ENCODE assay signal across 9 mouse cellular contexts in the genomic region with DNA sequence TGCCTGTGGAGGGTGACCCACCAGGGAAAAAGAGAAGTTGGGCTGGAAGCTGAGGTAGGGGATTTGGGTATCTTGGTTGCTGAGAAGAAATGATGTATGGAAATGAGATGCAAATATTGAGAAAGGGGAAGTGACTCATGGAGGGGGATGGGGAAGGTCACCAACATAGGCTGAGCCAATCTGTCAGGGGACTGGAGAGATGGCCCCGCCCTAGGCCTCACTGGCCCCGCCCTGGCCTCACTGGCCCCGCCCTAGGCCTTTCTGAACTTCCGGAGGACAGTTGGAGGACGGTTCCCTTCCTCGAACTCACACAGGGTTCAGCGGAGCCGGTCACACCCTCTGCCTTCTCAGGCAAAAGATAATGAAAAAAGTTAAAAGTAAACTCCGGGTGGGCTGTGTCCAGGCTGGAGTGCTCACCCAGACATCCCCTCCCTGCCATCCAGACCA. TPM values are rescaled to one million over a fixed set of nuclear protein-coding genes. Genes with fewer than 3 reads are reported as not detected.
DNase-seq lines count a peak whose midpoint lies in the region; TF ChIP-seq lines count a peak whose summit lies in the region.
"Had no signal": no experiment of that assay in that cellular context is flagged by ENCODE, and none has a peak within 500 bp of the region (broad histone marks: within the 10 kb centered on the region; RNA-seq: fewer than 3 reads in every experiment).

No protein-coding gene starts in this region.

- H3K4me1 ChIP-seq in thymus, adult 2 months (replicated peaks; ENCODE audit: control insufficient read depth, insufficient read depth, low read length), result peaks cover 8% of the 10 kb centered on the region

- no peak for TF ChIP-seq CTCF in thymus, adult 2 months (IDR thresholded peaks at IDR 0.05; ENCODE audit: borderline replicate concordance, control insufficient read depth, extremely low read depth, insufficient read depth, low read length, poor library complexity)

- no peaks in the 10 kb centered on the region for H3K36me3 ChIP-seq in thymus, adult 2 months (ENCODE audit: control insufficient read depth, insufficient read depth, low read length)
- peaks cover 10% of the 10 kb centered on the region; the same call in 1 of the 2 replicates for H3K36me3 ChIP-seq in macrophage (ENCODE audit: inconsistent target)

- H3K4me3 ChIP-seq in thymus, adult 2 months (ENCODE audit: control insufficient read depth, insufficient read depth, low read length), result no peak overlapping the region
- H3K4me3 ChIP-seq in macrophage (ENCODE audit: inconsistent target), result peak overlapping the region; percentile 91

- H3K27me3 ChIP-seq in thymus, adult 2 months (ENCODE audit: control insufficient read depth, insufficient read depth, low read length), result no peaks in the 10 kb centered on the region
- H3K27me3 ChIP-seq: Patski had no signal

- 18% methylated on average over 9 of the region's 9 CpGs for WGBS in thymus, adult 2 months
- WGBS in macrophage (ENCODE audit: missing documents), result 3% methylated on average over 9 of the region's 9 CpGs

- peaks cover 61% of the 10 kb centered on the region for H3K79me2 ChIP-seq in macrophage (ENCODE audit: inconsistent target)

- TF ChIP-seq POLR2A in thymus, adult 2 months (IDR thresholded peaks at IDR 0.05; ENCODE audit: control insufficient read depth, extremely low read depth, insufficient read depth, low read length, poor library complexity), result no peak

- no peak overlapping the region for H3K27ac ChIP-seq in thymus, adult 2 months (ENCODE audit: control insufficient read depth, insufficient read depth, low read length)
- H3K27ac ChIP-seq in macrophage, result peak overlapping the region; percentile 99

- peak; percentile 14 for DNase-seq in cerebellum, adult 9-11 months
- DNase-seq in cerebellum, postnatal 36 days, result no peak
- DNase-seq in thymus, postnatal 25 days, result peak; percentile 42
- DNase-seq in thymus, adult 2 months, result no peak
- DNase-seq in induced T-regulatory cell, adult 2 months (ENCODE audit: low read depth), result peak; percentile 87
- DNase-seq in right cerebral cortex, adult 2 months (ENCODE audit: low spot score in 2 of 2), result no peak
- no peak for DNase-seq in layer of hippocampus, postnatal 10 days (ENCODE audit: low spot score in 2 of 2)

RNA-seq across cellular contexts. Expression of gene Lrrc25, which starts 3.0 kb away (rescaled TPM):
- 15.3 and 18.5 TPM in 2 replicates for polyA plus RNA-seq in thymus, adult 2 months (2012; rRNA removed)
- total RNA-seq in macrophage (2018; cell fraction: chromatin; rRNA removed), result 100 to 1,000 TPM in 7 of 26 experiments, 10 to 100 TPM in 19; 21.1 to 149 (median 77.4) TPM
- 100 to 1,000 TPM in 25 of 26 experiments, 10 to 100 TPM in 1; 89.3 to 365 (median 193) TPM for total RNA-seq in macrophage (2018; cell fraction: cytosol; rRNA removed)
- 100 to 1,000 TPM in 23 of 26 experiments, 10 to 100 TPM in 3; 63.8 to 384 (median 181) TPM for total RNA-seq in macrophage (2018; cell fraction: nucleus; rRNA removed)
- 104 to 230 TPM (median 156 TPM) in 3 replicates for polyA plus RNA-seq in macrophage (2018)
- total RNA-seq in layer of hippocampus, postnatal 10 days (2021), result 1 to 10 TPM in 1 of 2 experiments, under 1 TPM in 1; 0.96 to 2.3 TPM

RNA-seq across cellular contexts. Expression of gene Ssbp4, which starts 10.2 kb away (rescaled TPM):
- 392 and 506 TPM in 2 replicates for polyA plus RNA-seq in thymus, adult 2 months (2012; rRNA removed)
- total RNA-seq in macrophage (2018; cell fraction: chromatin; rRNA removed), result 100 to 1,000 TPM in 19 of 26 experiments, 10 to 100 TPM in 7; 38.7 to 250 (median 142) TPM
- total RNA-seq in macrophage (2018; cell fraction: cytosol; rRNA removed), result 100 to 1,000 TPM in 25 of 26 experiments, 10 to 100 TPM in 1; 92.7 to 165 (median 127) TPM
- total RNA-seq in macrophage (2018; cell fraction: nucleus; rRNA removed), result 100 to 1,000 TPM in 8 of 26 experiments, 10 to 100 TPM in 18; 37.5 to 190 (median 88.4) TPM
- polyA plus RNA-seq in macrophage (2018), result 71.4 to 137 TPM (median 122 TPM) in 3 replicates
- total RNA-seq in layer of hippocampus, postnatal 10 days (2021), result 100 to 1,000 TPM; 225 to 240 TPM

RNA-seq across cellular contexts. Expression of gene Gdf15, which starts 13.3 kb away (rescaled TPM):
- polyA plus RNA-seq in thymus, adult 2 months (2012; rRNA removed), result 6.7 and 7.5 TPM in 2 replicates
- total RNA-seq in macrophage (2018; cell fraction: chromatin; rRNA removed), result 100 to 1,000 TPM in 12 of 26 experiments, 10 to 100 TPM in 13, 1 to 10 TPM in 1; 7.8 to 467 (median 92.6) TPM
- 1,000 to 10,000 TPM in 6 of 26 experiments, 100 to 1,000 TPM in 15, 10 to 100 TPM in 5; 69.9 to 1,947 (median 332) TPM for total RNA-seq in macrophage (2018; cell fraction: cytosol; rRNA removed)
- 1,000 to 10,000 TPM in 7 of 26 experiments, 100 to 1,000 TPM in 16, 10 to 100 TPM in 3; 89.0 to 1,533 (median 505) TPM for total RNA-seq in macrophage (2018; cell fraction: nucleus; rRNA removed)
- polyA plus RNA-seq in macrophage (2018), result 24.3 to 124 TPM (median 74.3 TPM) in 3 replicates
- not detected for total RNA-seq in layer of hippocampus, postnatal 10 days (2021)

RNA-seq across cellular contexts. Expression of gene Isyna1, which starts 24.7 kb away (rescaled TPM):
- 185 and 201 TPM in 2 replicates for polyA plus RNA-seq in thymus, adult 2 months (2012; rRNA removed)
- total RNA-seq in macrophage (2018; cell fraction: chromatin; rRNA removed), result 10 to 100 TPM; 19.3 to 81.9 (median 38.6) TPM
- total RNA-seq in macrophage (2018; cell fraction: cytosol; rRNA removed), result 10 to 100 TPM; 19.1 to 42.3 (median 27.0) TPM
- 10 to 100 TPM; 14.3 to 82.7 (median 33.5) TPM for total RNA-seq in macrophage (2018; cell fraction: nucleus; rRNA removed)
- polyA plus RNA-seq in macrophage (2018), result 26.5 to 53.2 TPM (median 51.1 TPM) in 3 replicates
- total RNA-seq in layer of hippocampus, postnatal 10 days (2021), result 10 to 100 TPM; 56.5 to 57.8 TPM

RNA-seq across cellular contexts. Expression of gene Pgpep1, which starts 41.3 kb away (rescaled TPM):
- 40.7 and 41.9 TPM in 2 replicates for polyA plus RNA-seq in thymus, adult 2 months (2012; rRNA removed)
- total RNA-seq in macrophage (2018; cell fraction: chromatin; rRNA removed), result 10 to 100 TPM in 25 of 26 experiments, 1 to 10 TPM in 1; 8.5 to 30.1 (median 21.1) TPM
- total RNA-seq in macrophage (2018; cell fraction: cytosol; rRNA removed), result 10 to 100 TPM; 19.1 to 38.4 (median 30.7) TPM
- 10 to 100 TPM; 12.7 to 46.1 (median 25.0) TPM for total RNA-seq in macrophage (2018; cell fraction: nucleus; rRNA removed)
- 19.1 to 57.8 TPM (median 24.3 TPM) in 3 replicates for polyA plus RNA-seq in macrophage (2018)
- total RNA-seq in layer of hippocampus, postnatal 10 days (2021), result 10 to 100 TPM; 25.8 to 31.9 TPM

Comparison
In these comparisons a context has a peak if more than half of its experiments do, and no peak if none do; other contexts are left out.
1. DNase-seq: peak in cerebellum, adult 9-11 months (single experiment), thymus, postnatal 25 days (single experiment) and induced T-regulatory cell, adult 2 months (single experiment); none in cerebellum, postnatal 36 days (0 of 2), thymus, adult 2 months (single experiment), right cerebral cortex, adult 2 months (0 of 2) and layer of hippocampus, postnatal 10 days (0 of 2).